In the genomic region with DNA sequence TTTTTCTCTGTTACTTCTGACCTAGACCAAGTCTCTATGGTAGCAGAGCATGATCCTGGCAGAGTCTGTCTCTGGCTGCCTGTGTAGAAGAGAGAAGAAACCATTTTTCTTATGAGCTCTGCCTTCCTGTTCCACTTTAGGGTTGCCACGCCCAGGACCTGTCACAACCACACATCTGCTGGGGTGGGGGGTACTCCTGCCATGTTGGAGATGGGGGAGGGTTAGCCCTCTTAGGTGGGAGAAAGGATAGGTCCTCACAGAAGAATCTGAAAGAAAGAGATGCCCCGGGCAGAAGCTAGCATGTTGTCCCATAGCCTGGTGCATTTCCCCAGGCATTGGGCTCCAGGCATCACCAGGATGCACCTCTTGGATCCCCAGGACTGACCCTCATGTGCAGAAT, we compare ENCODE assay signal across 12 mouse cellular contexts. TPM values are rescaled to one million over a fixed set of nuclear protein-coding genes. Genes with fewer than 3 reads are reported as not detected.
DNase-seq lines count a peak whose midpoint lies in the region; ATAC-seq and TF ChIP-seq lines count a peak whose summit lies in the region.
"Had no signal": no experiment of that assay in that cellular context is flagged by ENCODE, and none has a peak within 500 bp of the region (broad histone marks: within the 10 kb centered on the region; RNA-seq: fewer than 3 reads in every experiment).

No protein-coding gene starts in this region.

- no peak for ATAC-seq in hindbrain, embryonic 11.5 days (ENCODE audit: low FRiP score)
- no peak for ATAC-seq in G1E (ENCODE audit: extremely low read depth, insufficient number of reproducible peaks, low FRiP score, poor library complexity, severe bottlenecking)
- no peak for ATAC-seq in liver, embryonic 11.5 days (replicated peaks; ENCODE audit: low FRiP score)

- H3K4me1 ChIP-seq in hindbrain, embryonic 10.5 days (replicated peaks), result peaks cover 97% of the 10 kb centered on the region
- H3K4me1 ChIP-seq in hindbrain, embryonic 11.5 days (replicated peaks; ENCODE audit: control insufficient read depth, insufficient read depth, low read length), result peaks cover 11% of the 10 kb centered on the region
- H3K4me1 ChIP-seq in E14TG2a.4 (replicated peaks; ENCODE audit: low read depth, low read length), result peaks cover 85% of the 10 kb centered on the region
- peaks cover 99% of the 10 kb centered on the region for H3K4me1 ChIP-seq in G1E (ENCODE audit: insufficient read depth, low read depth, low read length)
- H3K4me1 ChIP-seq in liver, embryonic 11.5 days (replicated peaks; ENCODE audit: control insufficient read depth, insufficient read depth, low read length), result peaks cover 73% of the 10 kb centered on the region

- no peak for TF ChIP-seq CTCF in E14TG2a.4 (conservative IDR thresholded peaks at IDR 0.05; ENCODE audit: low read length)
- TF ChIP-seq CTCF in G1E (IDR thresholded peaks at IDR 0.05; ENCODE audit: low read depth, low read length), result no peak

- H3K9me3 ChIP-seq in hindbrain, embryonic 10.5 days, result no peaks in the 10 kb centered on the region
- no peaks in the 10 kb centered on the region for H3K9me3 ChIP-seq in hindbrain, embryonic 11.5 days (ENCODE audit: control insufficient read depth, low read length)
- H3K9me3 ChIP-seq in E14TG2a.4 (ENCODE audit: low read length) (no peaks in the 10 kb centered on the region), G1E (replicated peaks) (no peaks in the 10 kb centered on the region)
- H3K9me3 ChIP-seq in liver, embryonic 11.5 days (ENCODE audit: control insufficient read depth, low read length), result no peaks in the 10 kb centered on the region

- H3K27ac ChIP-seq in hindbrain, embryonic 10.5 days, result peak overlapping the region; percentile 57
- H3K27ac ChIP-seq in hindbrain, embryonic 11.5 days (ENCODE audit: low read depth, low read length), result no peak overlapping the region
- peak overlapping the region; percentile 80 for H3K27ac ChIP-seq in liver, embryonic 11.5 days (ENCODE audit: low read depth, low read length)

- H3K4me3 ChIP-seq in hindbrain, embryonic 10.5 days, result no peak overlapping the region
- no peak overlapping the region for H3K4me3 ChIP-seq in hindbrain, embryonic 11.5 days (ENCODE audit: low read depth, low read length)
- H3K4me3 ChIP-seq in E14TG2a.4 (replicated peaks; ENCODE audit: low read length) (peak overlapping the region; percentile 27; the same call in 1 of the 2 replicates), G1E (ENCODE audit: low read depth, low read length) (peak overlapping the region; percentile 67; the same call in 1 of the 2 replicates)
- H3K4me3 ChIP-seq in liver, embryonic 11.5 days (ENCODE audit: low read depth, low read length), result no peak overlapping the region; the same call in 1 of the 2 replicates

- H3K27me3 ChIP-seq in hindbrain, embryonic 10.5 days (ENCODE audit: insufficient read depth, poor library complexity, severe bottlenecking), result peaks cover 57% of the 10 kb centered on the region
- no peaks in the 10 kb centered on the region for H3K27me3 ChIP-seq in hindbrain, embryonic 11.5 days (ENCODE audit: control insufficient read depth, insufficient read depth, low read length)
- H3K27me3 ChIP-seq in E14TG2a.4 (ENCODE audit: insufficient read depth, low read length), result peaks cover 15% of the 10 kb centered on the region
- no peaks in the 10 kb centered on the region for H3K27me3 ChIP-seq in G1E (ENCODE audit: insufficient read depth, low read length)
- peaks cover 4% of the 10 kb centered on the region; the same call in 1 of the 2 replicates for H3K27me3 ChIP-seq in liver, embryonic 11.5 days (replicated peaks; ENCODE audit: control insufficient read depth, insufficient read depth, low read length)

- WGBS in hindbrain, embryonic 10.5 days, result 80% methylated on average over 2 of the region's 2 CpGs
- WGBS in hindbrain, embryonic 11.5 days, result 76% methylated on average over 2 of the region's 2 CpGs
- WGBS in liver, embryonic 11.5 days, result 58% methylated on average over 2 of the region's 2 CpGs

- no peak for DNase-seq in hindbrain, embryonic 10.5 days (ENCODE audit: low spot score)
- DNase-seq in hindbrain, embryonic 11.5 days (ENCODE audit: low spot score), result no peak
- peak; percentile 44 for DNase-seq in G1E (ENCODE audit: low spot score)
- DNase-seq in liver, embryonic 11.5 days (ENCODE audit: low spot score), result no peak
- DNase-seq in kidney, adult 8-10 months, result no peak
- DNase-seq in layer of hippocampus, adult 11-12 months (ENCODE audit: low spot score), result no peak
- no peak for DNase-seq in layer of hippocampus, adult 18-20 months (ENCODE audit: low spot score in 2 of 2)
- DNase-seq: adrenal gland, adult 2 months; cerebellum, adult 11-12 months; kidney, adult 9 months; lung, postnatal 36 days had no signal

- H3K4me2 ChIP-seq in hindbrain, embryonic 11.5 days (replicated peaks; ENCODE audit: low read depth, low read length), result no peak overlapping the region
- H3K4me2 ChIP-seq in liver, embryonic 11.5 days, result peak overlapping the region; percentile 56

- no peak overlapping the region for H3K9ac ChIP-seq in hindbrain, embryonic 11.5 days (ENCODE audit: low read depth, low read length)
- peak overlapping the region; percentile 46 for H3K9ac ChIP-seq in liver, embryonic 11.5 days (ENCODE audit: low read depth, low read length)

- 0 out of 2 replicates have a peak, but pooled peaks cover 3% of the 10 kb centered on the region for H3K36me3 ChIP-seq in hindbrain, embryonic 10.5 days
- no peaks in the 10 kb centered on the region for H3K36me3 ChIP-seq in hindbrain, embryonic 11.5 days (ENCODE audit: control insufficient read depth, insufficient read depth, low read length)
- H3K36me3 ChIP-seq in E14TG2a.4 (ENCODE audit: insufficient read depth, low read length) (no peaks in the 10 kb centered on the region; the same call in 1 of the 2 replicates), G1E (replicated peaks) (peaks cover 71% of the 10 kb centered on the region)
- H3K36me3 ChIP-seq in liver, embryonic 11.5 days (ENCODE audit: control insufficient read depth, insufficient read depth, low read length), result no peaks in the 10 kb centered on the region

RNA-seq across cellular contexts. Expression of a gene that starts 5.6 kb away (rescaled TPM):
- 21.2 and 22.7 TPM in 2 replicates for polyA plus RNA-seq in hindbrain, embryonic 10.5 days (2016; fragmentation: Nextera tagmentation; extraction: Ambion mirVana)
- polyA plus RNA-seq in hindbrain, embryonic 11.5 days (2014; fragmentation: Nextera tagmentation; extraction: Ambion mirVana), result 9.7 and 12.0 TPM in 2 replicates
- total RNA-seq in G1E (2014; fragmentation: Nextera tagmentation), result 18.5 and 41.2 TPM in 2 replicates
- total RNA-seq in G1E (2017), result 17.5 and 18.2 TPM in 2 replicates
- polyA plus RNA-seq in G1E (2012), result 21.4 and 22.5 TPM in 2 replicates
- 17.5 and 19.8 TPM in 2 replicates for polyA plus RNA-seq in liver, embryonic 11.5 days (2014; fragmentation: Nextera tagmentation; extraction: Ambion mirVana)
- 1 to 10 TPM; 6.1 to 7.0 TPM for total RNA-seq in layer of hippocampus, adult 18-20 months (2021)

Comparison
In these comparisons a context has a peak if more than half of its experiments do, and no peak if none do; other contexts are left out.
1. H3K4me3 ChIP-seq: peak in E14TG2a.4 (single experiment) and G1E (single experiment); none in hindbrain, embryonic 10.5 days (single experiment), hindbrain, embryonic 11.5 days (single experiment) and liver, embryonic 11.5 days (single experiment).